Mouse (Mus musculus) left cerebral cortex, adult 8-10 months (tissue): Measurements from ENCODE around the gene Sirt2. TPM values are rescaled to one million over a fixed set of nuclear protein-coding genes. Genes with fewer than 3 reads are reported as not detected.

Experiments
- DNase-seq, 2 experiments: peaks; one replicate each; pipeline ENCODE4 v3.0.0; 2022; ENCODE audit warnings: low spot score in 2 of 2
- total RNA-seq, 4 experiments: library from RNA; stranded (reverse); gene quantifications; 2 replicates each; pipeline ENCODE4 v1.2.4; 2022

Sirt2 gene
- total RNA-seq, 4 experiments from 2014 or later = 132 to 145 (median 141) TPM

DNA sequence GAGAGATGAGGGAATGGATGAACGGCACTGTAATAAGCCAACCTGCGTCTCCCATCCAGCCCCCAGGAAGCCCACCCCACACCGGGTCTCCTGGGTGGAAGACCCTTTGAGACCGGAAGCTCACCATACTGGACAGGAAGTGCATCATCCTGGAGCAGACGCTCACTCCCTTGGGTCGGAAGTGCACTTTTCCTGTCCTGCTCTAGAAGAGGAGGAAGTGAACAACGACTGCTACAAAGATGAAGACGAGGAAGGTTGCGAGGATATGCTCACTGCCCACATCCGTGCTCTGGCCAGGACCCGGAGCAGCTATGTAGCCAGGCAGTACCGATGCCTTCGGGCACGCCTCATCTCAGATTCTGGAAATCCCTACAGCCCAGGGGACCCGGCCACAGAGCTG is 29.3 kb downstream of the Sirt2 start:
- DNase-seq = no peak

DNA sequence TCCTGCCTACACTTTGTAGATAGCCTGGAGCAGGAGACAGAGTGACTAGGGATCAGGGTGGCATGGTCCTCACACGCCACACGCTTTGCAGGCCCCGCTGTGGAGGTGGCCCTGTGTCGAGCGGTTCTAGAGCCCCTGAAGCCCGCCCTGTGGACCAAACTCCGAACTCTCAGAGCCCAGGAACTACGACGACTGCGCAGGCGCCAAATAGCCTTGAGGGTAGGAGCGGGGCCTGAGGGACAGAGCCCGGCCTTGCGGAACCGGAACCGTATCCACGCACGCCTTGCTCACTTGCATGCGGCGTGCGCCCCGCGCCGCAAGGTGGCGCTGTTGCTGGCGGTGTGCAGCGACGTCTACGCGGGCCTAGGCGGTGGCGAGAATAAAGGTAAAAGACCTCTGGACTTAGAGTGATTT is 30.0 kb downstream of the Sirt2 start:
- DNase-seq = peak; percentile 57 to 63

DNA sequence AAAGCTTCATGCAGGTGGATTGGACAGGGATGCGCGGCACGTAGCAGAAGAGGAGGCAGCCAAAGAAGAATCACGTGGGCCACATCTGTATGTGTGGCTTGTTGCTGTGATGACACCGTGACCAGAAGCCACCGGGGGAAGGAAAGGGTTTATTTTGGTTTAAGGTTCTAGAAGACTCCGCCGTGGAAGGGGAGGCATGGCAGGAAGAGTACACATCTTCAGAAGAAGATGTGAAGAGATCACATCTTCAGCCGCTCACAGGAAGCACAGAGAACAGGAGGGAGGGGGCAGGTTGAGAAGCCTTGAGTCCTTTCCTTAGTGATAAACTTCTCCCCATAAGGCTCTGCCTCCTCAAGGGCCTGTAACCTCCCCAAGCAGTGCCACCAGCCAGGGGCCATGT is 33.5 kb downstream of the Sirt2 start:
- no peak for DNase-seq

GRCm38 (mm10) chr7:28801451-28801850 is 34.9 kb downstream of the Sirt2 start:
- no peak for DNase-seq

- no peak for DNase-seq
These were observed 35.6 kb downstream of the Sirt2 start for GRCm38 (mm10) chr7:28801901-28802670.

GRCm38 (mm10) chr7:28802846-28803588 is 36.5 kb downstream of the Sirt2 start:
- DNase-seq = no peak

GRCm38 (mm10) chr7:28803756-28804155 is 37.2 kb downstream of the Sirt2 start:
- DNase-seq = no peak

- no peak for DNase-seq
These were observed 40.3 kb downstream of the Sirt2 start for GRCm38 (mm10) chr7:28806869-28807268.

GRCm38 (mm10) chr7:28807641-28808220 is 41.2 kb downstream of the Sirt2 start:
- DNase-seq = no peak

- DNase-seq = peak; percentile 44 to 53
These were observed 41.8 kb downstream of the Sirt2 start, which contains the start of gene Hnrnpl for GRCm38 (mm10) chr7:28808221-28808941. Hnrnpl (plus strand) TSS chr7:28808541.

DNA sequence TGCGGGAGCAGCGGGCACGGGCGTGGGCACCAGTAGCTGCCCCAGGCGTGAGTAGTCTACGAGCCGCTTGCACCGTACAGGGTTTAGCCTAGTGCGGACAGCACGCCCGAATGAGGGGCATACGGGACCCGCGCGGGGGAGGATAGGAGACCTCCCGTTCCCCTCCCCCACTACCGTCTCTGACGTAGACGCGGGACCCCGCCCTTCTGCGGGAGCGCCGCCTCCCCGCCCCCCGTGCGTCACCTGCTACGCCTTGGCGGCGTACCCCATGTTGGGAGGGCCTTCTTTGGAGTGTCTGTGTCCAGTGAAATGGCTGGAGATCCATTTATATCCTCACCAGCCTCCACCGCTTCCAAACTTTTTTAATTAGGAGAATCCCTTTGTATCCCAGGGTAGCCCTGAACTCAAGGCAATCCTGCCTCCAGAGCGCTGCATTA is 42.4 kb downstream of the Sirt2 start:
- DNase-seq = peak; percentile 92 to 95

GRCm38 (mm10) chr7:28809401-28810089 is 43.0 kb downstream of the Sirt2 start:
- peak in 1 of 2 experiments; percentile 57 for DNase-seq

DNA sequence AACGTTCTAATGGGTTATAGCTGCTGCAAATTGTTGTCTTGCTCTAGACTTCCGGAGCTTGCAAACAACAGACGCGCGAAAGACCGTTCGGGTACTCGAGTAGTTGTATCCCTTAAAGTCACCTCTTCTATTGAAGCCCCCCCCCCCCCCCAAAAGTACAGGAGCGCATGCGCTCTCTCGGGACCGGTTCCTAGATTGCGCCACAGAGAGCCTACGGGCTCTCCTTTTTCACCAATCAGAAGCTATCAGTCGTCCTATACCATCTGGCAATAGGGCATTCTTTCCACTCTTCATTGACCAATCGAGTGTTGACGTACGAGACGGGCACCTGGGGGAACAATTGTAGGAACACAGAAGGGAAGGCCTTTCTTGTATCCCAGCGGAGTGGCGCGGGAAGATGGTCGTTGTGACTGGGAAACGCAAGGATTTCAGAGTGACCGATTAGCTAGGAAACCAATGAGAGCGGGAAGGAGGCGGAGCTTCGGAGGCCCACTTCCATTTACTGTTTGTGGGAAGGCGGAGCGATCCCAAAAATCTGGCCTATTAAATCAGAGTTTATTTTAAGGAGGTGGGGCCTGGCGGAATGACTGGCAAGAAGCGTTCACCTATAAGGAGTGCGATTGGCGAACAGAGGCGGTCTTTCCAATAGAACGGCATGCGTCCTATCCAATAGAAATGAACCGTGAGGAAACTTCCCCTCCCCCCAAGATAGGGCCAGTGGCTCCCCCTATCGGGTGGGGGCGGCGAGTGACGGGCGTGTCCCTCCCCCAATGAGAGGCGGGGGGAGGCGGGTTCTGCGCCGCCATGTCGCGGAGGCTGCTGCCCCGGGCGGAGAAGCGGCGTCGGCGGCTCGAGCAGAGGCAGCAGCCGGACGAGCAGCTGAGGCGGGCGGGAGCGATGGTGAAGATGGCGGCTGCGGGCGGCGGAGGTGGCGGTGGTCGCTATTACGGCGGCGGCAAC is 43.9 kb downstream of the Sirt2 start:
- DNase-seq = peak; percentile 94 to 99

- DNase-seq = peak; percentile 62 to 87
These were observed 44.7 kb downstream of the Sirt2 start for GRCm38 (mm10) chr7:28811228-28811627.

GRCm38 (mm10) chr7:28811640-28812275 is 45.2 kb downstream of the Sirt2 start:
- no peak for DNase-seq

- DNase-seq = no peak
These were observed 45.9 kb downstream of the Sirt2 start for GRCm38 (mm10) chr7:28812436-28812835.

GRCm38 (mm10) chr7:28812949-28813348 is 46.4 kb downstream of the Sirt2 start:
- no peak for DNase-seq

- DNase-seq = no peak
These were observed 47.9 kb downstream of the Sirt2 start for GRCm38 (mm10) chr7:28814306-28815034.
